Mouse (Mus musculus): ENCODE data around the gene Boll. TPM values are rescaled to one million over a fixed set of nuclear protein-coding genes. Genes with fewer than 3 reads are reported as not detected.
A peak's percentile ranks its signal among the peaks of the same experiment; 100 is the strongest.

Gene Boll
- not detected in 2 replicates for polyA plus RNA-seq (2012; ENCODE audit: insufficient read depth, insufficient read length, low replicate concordance, missing spikeins)

DNA sequence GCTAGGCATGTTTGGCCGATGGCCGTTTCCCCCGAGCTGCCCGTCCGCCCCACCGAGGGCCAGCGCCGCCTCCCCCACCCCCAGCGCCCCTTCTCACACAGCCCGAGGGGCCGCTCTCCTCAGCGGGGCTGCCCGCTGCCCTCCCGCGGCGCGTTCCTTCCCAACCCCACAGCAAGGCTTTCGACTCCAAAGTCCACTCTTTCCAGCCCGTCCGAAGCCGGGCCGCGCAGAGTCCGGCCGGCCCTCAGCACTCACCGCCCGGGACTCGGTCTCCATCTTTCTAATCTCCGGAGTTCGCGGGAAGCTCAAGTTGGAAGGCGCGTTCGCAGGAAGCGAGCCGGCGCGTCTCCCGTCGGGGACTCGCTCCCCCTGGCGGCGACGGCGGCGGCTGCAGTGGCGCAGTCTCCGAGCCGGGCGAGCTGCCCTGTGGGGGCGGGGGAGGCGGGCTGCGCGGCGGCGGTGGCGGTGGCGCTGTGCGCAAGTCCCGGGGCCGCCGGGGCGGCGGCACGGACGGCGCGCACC, at the start of gene Boll:
Gene Boll (minus strand): TSS at position 426 of the 522 bp plus-strand sequence.
- WGBS = 15% methylated on average over 68 of the region's 68 CpGs
- H3K4me1 ChIP-seq (ENCODE audit: control insufficient read depth, insufficient read depth, low read length) = no peaks in the 10 kb centered on the region
- H3K27ac ChIP-seq (ENCODE audit: insufficient read depth, low read depth, low read length) = no peak within 1 kb of the TSS
- peak within 1 kb of the TSS; percentile 43 for H3K4me3 ChIP-seq (ENCODE audit: insufficient read depth, low read depth, low read length)
- TF ChIP-seq CTCF (IDR thresholded peaks at IDR 0.05; ENCODE audit: insufficient read depth, low read depth, low read length) = peak; percentile 33; the same call in 1 of the 2 replicates
- TF ChIP-seq POLR2A (IDR thresholded peaks at IDR 0.05; ENCODE audit: insufficient read depth, low read depth, low read length) = no peak

DNA sequence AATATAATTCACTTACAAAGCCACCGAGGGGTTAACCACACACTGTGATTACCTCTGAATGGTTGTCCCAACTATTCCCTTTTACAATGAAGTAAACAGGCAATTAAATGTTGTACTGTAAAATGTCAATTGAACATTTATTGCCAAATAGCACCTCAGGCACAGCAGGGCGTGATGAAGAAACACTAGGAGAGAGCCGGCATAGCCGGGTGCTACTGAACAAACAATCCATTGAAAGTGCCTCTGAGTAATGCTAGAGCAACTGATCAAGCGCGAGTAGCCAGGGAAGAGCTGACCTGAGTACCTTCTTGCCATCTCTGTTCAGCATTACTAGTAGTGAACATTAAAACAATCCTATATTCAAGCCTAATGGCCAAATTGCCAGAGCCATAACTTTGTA, 49.3 kb upstream of the Boll start:
- Histone ChIP-seq H3K27ac (ENCODE audit: insufficient read depth, low read depth, low read length) (no peak overlapping the region), H3K4me1 (ENCODE audit: control insufficient read depth, insufficient read depth, low read length) (no peaks in the 10 kb centered on the region), H3K4me3 (ENCODE audit: insufficient read depth, low read depth, low read length) (no peak overlapping the region)
- no peak for TF ChIP-seq POLR2A (IDR thresholded peaks at IDR 0.05; ENCODE audit: insufficient read depth, low read depth, low read length)
- TF ChIP-seq CTCF (IDR thresholded peaks at IDR 0.05; ENCODE audit: insufficient read depth, low read depth, low read length) = no peak
- WGBS = 35% methylated on average over 6 of the region's 6 CpGs

DNA sequence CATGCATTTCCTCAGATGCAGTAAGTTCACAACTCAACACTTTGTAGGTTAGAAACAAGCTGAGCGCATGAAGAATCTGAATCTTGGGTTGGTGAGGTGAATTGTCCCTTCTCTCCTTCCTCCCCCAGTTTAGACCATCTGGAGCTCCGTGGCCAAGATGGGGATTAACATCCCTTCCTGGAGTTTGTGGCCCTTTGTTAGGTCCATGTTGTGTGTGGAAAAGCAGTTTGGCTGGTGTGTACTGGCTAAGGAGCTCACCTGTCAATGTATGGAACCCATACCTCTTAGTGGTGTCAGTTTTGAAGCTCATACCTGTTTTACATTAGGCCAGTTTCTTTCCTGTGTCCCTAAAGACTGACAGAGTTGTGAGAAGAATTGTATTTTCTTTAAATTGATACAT, 47.8 kb upstream of the Boll start:
- no peak for TF ChIP-seq POLR2A (IDR thresholded peaks at IDR 0.05; ENCODE audit: insufficient read depth, low read depth, low read length)
- TF ChIP-seq CTCF (IDR thresholded peaks at IDR 0.05; ENCODE audit: insufficient read depth, low read depth, low read length) = no peak
- no peak overlapping the region for H3K27ac ChIP-seq (ENCODE audit: insufficient read depth, low read depth, low read length)
- WGBS = 92% methylated on average over 2 of the region's 2 CpGs
- H3K4me1 ChIP-seq (ENCODE audit: control insufficient read depth, insufficient read depth, low read length) = no peaks in the 10 kb centered on the region
- H3K4me3 ChIP-seq (ENCODE audit: insufficient read depth, low read depth, low read length) = no peak overlapping the region

DNA sequence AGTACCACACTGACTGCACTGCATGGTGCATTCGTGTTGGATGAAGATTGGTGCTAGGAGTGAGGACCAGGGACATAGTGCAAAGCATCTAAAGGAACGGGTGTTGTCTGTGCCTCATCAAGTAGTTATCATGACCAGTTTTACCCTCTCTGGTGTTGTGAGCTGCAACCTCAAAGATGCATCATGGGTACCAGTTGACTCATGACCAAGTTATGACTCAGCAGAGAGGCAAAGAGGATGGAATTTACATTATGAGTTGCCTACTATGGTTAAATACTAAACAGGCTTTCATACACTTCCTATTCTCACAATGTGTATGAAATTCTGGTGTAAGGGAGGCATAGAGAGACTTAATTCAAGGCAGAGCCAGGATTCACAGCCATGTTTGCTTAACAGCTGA, 47.4 kb upstream of the Boll start:
- TF ChIP-seq CTCF (IDR thresholded peaks at IDR 0.05; ENCODE audit: insufficient read depth, low read depth, low read length) (no peak), POLR2A (IDR thresholded peaks at IDR 0.05; ENCODE audit: insufficient read depth, low read depth, low read length) (no peak)
- H3K4me3 ChIP-seq (ENCODE audit: insufficient read depth, low read depth, low read length) = no peak overlapping the region
- no peaks in the 10 kb centered on the region for H3K4me1 ChIP-seq (ENCODE audit: control insufficient read depth, insufficient read depth, low read length)
- 85% methylated on average over 2 of the region's 2 CpGs for WGBS
- H3K27ac ChIP-seq (ENCODE audit: insufficient read depth, low read depth, low read length) = no peak overlapping the region

DNA sequence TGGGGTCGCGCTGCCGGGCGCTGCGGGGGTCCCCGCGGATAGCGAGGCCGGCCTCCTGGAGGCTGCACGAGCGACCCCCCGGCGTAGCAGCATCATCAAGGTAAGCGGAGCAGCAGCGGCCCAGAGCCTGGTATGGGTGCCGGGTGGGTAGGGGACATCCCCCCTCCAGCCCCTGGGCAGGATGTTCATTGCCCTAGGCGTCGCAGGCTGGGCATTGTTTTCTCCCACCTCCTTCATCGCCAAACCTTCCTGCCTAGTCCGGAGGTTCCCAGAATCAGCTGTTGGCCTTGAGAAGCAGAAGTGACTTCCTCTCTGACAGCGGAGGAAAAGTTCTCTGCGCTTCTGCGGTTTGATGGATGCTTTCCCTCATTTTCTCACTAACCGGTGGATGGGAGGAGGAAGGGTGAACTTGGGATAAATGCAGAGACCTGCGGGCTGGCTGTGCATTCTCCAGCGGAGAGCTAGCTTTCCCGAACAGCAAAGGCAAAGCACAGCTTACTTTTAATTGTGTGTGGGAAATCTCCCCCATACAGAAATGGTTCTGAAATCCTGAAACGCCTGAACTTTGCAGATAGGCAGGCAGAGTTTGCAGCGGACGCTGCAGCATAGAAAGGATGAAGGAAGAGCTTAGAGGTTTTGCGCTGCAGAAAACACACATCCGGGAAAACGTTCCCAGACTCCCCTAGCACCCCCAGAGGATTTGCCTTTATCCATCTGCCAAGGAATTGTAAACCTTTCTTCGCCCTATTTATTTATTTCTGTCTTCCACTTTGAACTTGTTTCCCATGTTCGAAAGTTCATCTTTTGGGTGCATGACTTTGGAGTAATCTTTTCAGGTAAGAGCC, 43.5 kb upstream of the Boll start:
- WGBS = 2% methylated on average over 35 of the region's 35 CpGs
- H3K27ac ChIP-seq (ENCODE audit: insufficient read depth, low read depth, low read length) = no peak overlapping the region

DNA sequence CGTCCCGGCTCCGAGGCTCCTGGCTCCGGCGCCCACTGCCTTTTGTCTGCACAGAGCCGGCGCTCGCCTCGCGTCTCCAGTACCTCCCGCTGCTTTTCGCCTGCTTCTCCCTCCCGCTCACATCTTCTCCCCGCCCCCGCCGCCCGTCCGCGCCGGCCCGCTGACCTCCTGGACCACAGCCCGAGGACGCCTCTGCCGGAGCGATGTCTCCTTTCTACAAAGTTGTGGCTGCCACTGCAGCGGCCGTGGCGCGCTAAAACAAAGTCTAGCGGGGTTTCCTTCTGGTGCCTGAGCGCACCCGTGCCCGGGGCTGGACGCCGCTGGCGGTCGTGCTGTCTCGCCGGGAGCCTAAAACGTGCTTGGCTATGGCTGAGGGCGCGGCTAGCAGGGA, 42.7 kb upstream of the Boll start:
- H3K4me1 ChIP-seq (ENCODE audit: control insufficient read depth, insufficient read depth, low read length) = peaks cover 5% of the 10 kb centered on the region; the same call in 1 of the 2 replicates
- peak overlapping the region; percentile 79 for H3K4me3 ChIP-seq (ENCODE audit: insufficient read depth, low read depth, low read length)
- peak overlapping the region; percentile 15; the same call in 1 of the 2 replicates for H3K27ac ChIP-seq (ENCODE audit: insufficient read depth, low read depth, low read length)
- under 1% methylated on average over 42 of the region's 42 CpGs for WGBS
- no peak for TF ChIP-seq CTCF (IDR thresholded peaks at IDR 0.05; ENCODE audit: insufficient read depth, low read depth, low read length)
- no peak for TF ChIP-seq POLR2A (IDR thresholded peaks at IDR 0.05; ENCODE audit: insufficient read depth, low read depth, low read length)

More for the DNA sequence above, 43.5 kb upstream of the Boll start:
- Histone ChIP-seq H3K4me1 (ENCODE audit: control insufficient read depth, insufficient read depth, low read length) (peaks cover 5% of the 10 kb centered on the region; the same call in 1 of the 2 replicates), H3K4me3 (ENCODE audit: insufficient read depth, low read depth, low read length) (peak overlapping the region; percentile 79)
- TF ChIP-seq CTCF (IDR thresholded peaks at IDR 0.05; ENCODE audit: insufficient read depth, low read depth, low read length) (no peak), POLR2A (IDR thresholded peaks at IDR 0.05; ENCODE audit: insufficient read depth, low read depth, low read length) (no peak)

DNA sequence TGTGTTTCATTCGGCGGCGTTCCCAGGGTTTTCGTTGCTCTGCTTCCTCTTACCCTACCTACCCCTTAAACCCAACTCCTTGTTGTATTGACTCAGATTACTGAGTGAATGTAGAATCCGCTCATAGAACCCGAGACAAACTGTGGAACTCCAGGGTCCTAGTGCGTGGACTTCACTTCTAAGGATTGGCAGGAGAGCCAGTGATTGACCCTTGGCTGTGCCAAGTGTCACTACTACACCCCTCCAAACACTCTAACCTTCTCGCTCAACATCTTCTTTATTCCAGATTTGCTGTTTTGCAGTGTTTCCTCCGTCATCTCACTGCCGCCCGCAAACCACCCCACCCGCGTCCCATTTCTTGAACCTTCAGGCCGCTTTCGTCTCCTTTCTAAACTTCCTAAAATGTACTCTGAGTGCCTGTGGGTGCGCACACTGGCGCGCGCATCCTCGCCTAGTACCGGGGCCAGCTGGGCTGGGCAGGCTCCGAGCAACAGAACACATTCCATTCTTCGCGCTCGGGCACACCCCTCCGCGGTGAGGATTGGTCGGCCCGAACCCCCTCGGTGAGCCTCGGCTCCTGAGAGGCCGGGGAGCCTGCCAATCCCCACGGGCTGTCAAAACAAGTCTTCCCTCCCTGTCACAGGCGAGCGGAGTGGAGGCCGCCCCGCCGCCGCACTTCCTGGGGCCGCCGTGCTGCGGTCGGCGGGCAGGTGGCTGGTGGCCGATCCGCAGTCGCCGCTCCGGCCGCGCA, 42.2 kb upstream of the Boll start, which contains the start of gene Plcl1:
Gene Plcl1 (plus strand): TSS at position 650 of the 751 bp plus-strand sequence.
- H3K4me3 ChIP-seq (ENCODE audit: insufficient read depth, low read depth, low read length) = peak within 1 kb of the TSS; percentile 79
- peak within 1 kb of the TSS; percentile 15; the same call in 1 of the 2 replicates for H3K27ac ChIP-seq (ENCODE audit: insufficient read depth, low read depth, low read length)
- peak; percentile 44; the same call in 1 of the 2 replicates for TF ChIP-seq POLR2A (IDR thresholded peaks at IDR 0.05; ENCODE audit: insufficient read depth, low read depth, low read length)
- no peak for TF ChIP-seq CTCF (IDR thresholded peaks at IDR 0.05; ENCODE audit: insufficient read depth, low read depth, low read length)
- H3K4me1 ChIP-seq (ENCODE audit: control insufficient read depth, insufficient read depth, low read length) = peaks cover 5% of the 10 kb centered on the region; the same call in 1 of the 2 replicates
- 1% methylated on average over 51 of the region's 51 CpGs for WGBS

DNA sequence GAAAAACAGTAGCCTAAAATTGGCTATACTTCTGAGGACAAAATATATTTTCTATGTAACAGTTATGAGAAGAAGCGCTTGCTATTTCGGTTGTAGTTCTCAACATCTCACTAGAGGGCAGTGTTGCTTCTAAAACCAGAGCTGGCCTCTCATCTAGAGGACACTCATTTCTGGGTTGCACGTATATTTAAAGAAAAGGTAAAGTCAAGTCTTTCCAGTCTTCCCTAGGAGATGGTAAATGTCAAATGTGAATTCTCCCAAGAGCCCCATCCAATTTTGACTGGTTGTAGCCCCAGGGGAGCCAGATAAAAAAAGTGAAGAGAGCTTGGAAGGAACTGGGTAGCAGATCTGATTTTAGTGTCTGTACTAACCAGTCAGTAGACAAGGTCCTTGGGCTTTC, 41.2 kb upstream of the Boll start:
- H3K27ac ChIP-seq (ENCODE audit: insufficient read depth, low read depth, low read length) = no peak overlapping the region
- TF ChIP-seq CTCF (IDR thresholded peaks at IDR 0.05; ENCODE audit: insufficient read depth, low read depth, low read length) = no peak
- WGBS = 3% methylated on average over 3 of the region's 3 CpGs

More for the DNA sequence above, 41.2 kb upstream of the Boll start:
- no peak overlapping the region for H3K4me3 ChIP-seq (ENCODE audit: insufficient read depth, low read depth, low read length)
- peaks cover 5% of the 10 kb centered on the region; the same call in 1 of the 2 replicates for H3K4me1 ChIP-seq (ENCODE audit: control insufficient read depth, insufficient read depth, low read length)

Data from olfactory bulb, adult 2 months (tissue).